Mouse (Mus musculus): Measurements from ENCODE around the gene Tinag. TPM values are rescaled to one million over a fixed set of nuclear protein-coding genes. Genes with fewer than 3 reads are reported as not detected.
"Not testable (repeated sequence)": the region's sequence is repeated elsewhere in the genome, so short reads cannot be mapped to it uniquely, and the experiment has no call there.

Tinag gene
- 0.24 and 0.25 TPM in 2 replicates for polyA plus RNA-seq (2014; fragmentation: Nextera tagmentation; extraction: Ambion mirVana)

DNA sequence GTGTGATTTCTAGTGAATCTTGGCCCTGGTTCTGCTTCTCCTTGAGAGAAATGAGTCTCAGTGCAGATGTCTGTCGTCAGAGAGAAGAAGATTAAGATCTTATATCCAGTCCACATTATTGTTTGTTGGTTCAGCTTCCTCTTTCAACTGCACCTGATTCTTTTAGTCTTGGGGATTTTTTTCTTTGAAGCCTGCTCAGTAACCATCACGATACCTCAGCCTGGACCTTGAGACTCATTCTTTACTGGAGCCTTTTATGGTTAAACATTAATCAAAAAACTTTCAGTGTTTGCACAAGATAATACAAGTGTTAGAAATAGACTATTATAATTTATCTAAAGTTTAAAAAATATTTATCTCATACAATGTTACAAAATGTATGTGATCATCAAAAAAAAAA, at the start of gene Tinag:
Tinag (minus strand) TSS at position 210 of the 400 bp plus-strand sequence.
- 60% methylated on average over 2 of the region's 2 CpGs for WGBS
- no peak within 1 kb of the TSS for H3K9ac ChIP-seq (ENCODE audit: low read depth, low read length)

DNA sequence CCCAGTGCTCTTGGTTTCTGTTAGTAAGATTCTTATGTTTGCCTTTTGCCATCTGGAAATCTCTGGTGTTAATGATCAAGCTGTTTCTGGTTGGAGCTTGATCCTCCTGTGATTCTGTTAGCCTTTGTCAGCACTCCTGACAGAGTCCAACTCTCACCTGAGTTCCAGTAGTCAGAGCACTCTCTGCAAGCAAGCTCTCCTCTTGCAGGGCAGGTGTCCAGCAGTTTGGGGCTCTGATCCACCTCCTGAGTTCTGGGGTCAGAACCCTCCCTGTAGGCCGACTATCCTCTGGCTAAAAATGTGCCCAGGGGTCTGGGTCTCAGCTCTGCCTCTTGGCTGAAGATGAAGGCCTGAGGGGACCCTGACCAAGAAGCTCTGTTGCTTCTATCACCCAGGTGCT, 37.6 kb upstream of the Tinag start:
- H3K4me1 ChIP-seq (ENCODE audit: control insufficient read depth, insufficient read depth, low read length) = not testable (repeated sequence)
- WGBS = 73% methylated on average over 1 of the region's 1 CpGs

More for the DNA sequence above, at the start of gene Tinag:
- Histone ChIP-seq H3K36me3 (ENCODE audit: control insufficient read depth, insufficient read depth, low read length) (no peaks in the 10 kb centered on the region), H3K4me1 (ENCODE audit: control insufficient read depth, insufficient read depth, low read length) (no peaks in the 10 kb centered on the region), H3K4me2 (ENCODE audit: low read depth, low read length) (no peak within 1 kb of the TSS), H3K27ac (replicated peaks; ENCODE audit: low read depth, low read length) (no peak within 1 kb of the TSS), H3K9me3 (ENCODE audit: control insufficient read depth, low read length) (no peaks in the 10 kb centered on the region), H3K4me3 (ENCODE audit: low read depth, low read length) (no peak within 1 kb of the TSS), H3K27me3 (replicated peaks; ENCODE audit: control insufficient read depth, insufficient read depth, low read length) (no peaks in the 10 kb centered on the region)
- ATAC-seq (ENCODE audit: low read depth) = no peak
- DNase-seq (ENCODE audit: low spot score) = no peak

DNA sequence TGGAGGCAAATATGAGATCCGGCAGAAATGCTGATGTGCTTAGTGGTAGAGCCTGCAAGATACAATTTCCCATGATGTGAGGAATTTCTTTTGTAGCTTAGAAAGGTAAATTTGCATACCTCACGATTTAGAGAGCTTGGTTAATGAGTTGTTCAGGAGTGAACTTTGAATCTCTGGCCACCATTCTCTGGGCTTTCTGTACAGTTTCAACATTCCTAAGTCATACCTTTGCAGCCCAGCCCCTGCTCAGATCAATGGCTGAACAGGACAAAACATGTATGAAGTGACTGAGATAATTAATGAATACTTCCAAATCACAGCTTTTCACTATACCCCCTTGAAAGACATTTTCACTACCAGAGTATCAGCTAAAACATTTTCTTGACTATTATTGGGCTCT, 26.1 kb upstream of the Tinag start:
- 74% methylated on average over 2 of the region's 2 CpGs for WGBS
- Histone ChIP-seq H3K4me3 (ENCODE audit: low read depth, low read length) (no peak overlapping the region), H3K9me3 (ENCODE audit: control insufficient read depth, low read length) (no peaks in the 10 kb centered on the region), H3K36me3 (ENCODE audit: control insufficient read depth, insufficient read depth, low read length) (no peaks in the 10 kb centered on the region), H3K4me1 (ENCODE audit: control insufficient read depth, insufficient read depth, low read length) (no peaks in the 10 kb centered on the region), H3K9ac (ENCODE audit: low read depth, low read length) (no peak overlapping the region), H3K4me2 (ENCODE audit: low read depth, low read length) (no peak overlapping the region), H3K27me3 (replicated peaks; ENCODE audit: control insufficient read depth, insufficient read depth, low read length) (no peaks in the 10 kb centered on the region), H3K27ac (replicated peaks; ENCODE audit: low read depth, low read length) (no peak overlapping the region)
- DNase-seq (ENCODE audit: low spot score) (no peak), ATAC-seq (ENCODE audit: low read depth) (no peak)

More for the DNA sequence above, 37.6 kb upstream of the Tinag start:
- H3K9ac ChIP-seq (ENCODE audit: low read depth, low read length); H3K4me3 ChIP-seq (ENCODE audit: low read depth, low read length); H3K36me3 ChIP-seq (ENCODE audit: control insufficient read depth, insufficient read depth, low read length); H3K27ac ChIP-seq (replicated peaks; ENCODE audit: low read depth, low read length); H3K9me3 ChIP-seq (ENCODE audit: control insufficient read depth, low read length); H3K4me2 ChIP-seq (ENCODE audit: low read depth, low read length); DNase-seq (ENCODE audit: low spot score); ATAC-seq (ENCODE audit: low read depth); H3K27me3 ChIP-seq (replicated peaks; ENCODE audit: control insufficient read depth, insufficient read depth, low read length): not testable (repeated sequence)

DNA sequence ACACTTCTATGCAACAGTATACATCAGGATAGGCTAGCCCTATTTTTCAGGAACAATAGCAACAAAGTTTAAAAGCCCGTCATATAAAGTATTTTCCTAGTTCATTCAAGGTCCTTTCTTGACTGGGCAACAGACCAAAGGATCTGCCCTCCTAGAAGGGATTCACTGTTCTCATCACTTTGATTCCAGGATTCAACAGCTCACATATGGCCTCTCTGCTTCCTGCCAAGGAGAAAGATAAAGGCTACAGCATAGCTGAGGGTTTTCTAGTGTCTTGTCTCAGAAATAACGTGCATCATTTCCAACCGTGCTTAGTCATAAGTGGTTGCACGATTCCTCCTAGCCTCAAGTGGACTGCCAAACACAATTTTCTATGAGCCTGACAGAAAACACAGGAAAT, 11.0 kb upstream of the Tinag start:
- Histone ChIP-seq H3K36me3 (ENCODE audit: control insufficient read depth, insufficient read depth, low read length) (no peaks in the 10 kb centered on the region), H3K9ac (ENCODE audit: low read depth, low read length) (no peak overlapping the region), H3K9me3 (ENCODE audit: control insufficient read depth, low read length) (no peaks in the 10 kb centered on the region), H3K4me1 (ENCODE audit: control insufficient read depth, insufficient read depth, low read length) (no peaks in the 10 kb centered on the region), H3K4me3 (ENCODE audit: low read depth, low read length) (no peak overlapping the region), H3K27ac (replicated peaks; ENCODE audit: low read depth, low read length) (no peak overlapping the region), H3K4me2 (ENCODE audit: low read depth, low read length) (no peak overlapping the region), H3K27me3 (replicated peaks; ENCODE audit: control insufficient read depth, insufficient read depth, low read length) (no peaks in the 10 kb centered on the region)
- WGBS = 68% methylated on average over 4 of the region's 4 CpGs
- DNase-seq (ENCODE audit: low spot score) (peak; percentile 9), ATAC-seq (ENCODE audit: low read depth) (no peak)

DNA sequence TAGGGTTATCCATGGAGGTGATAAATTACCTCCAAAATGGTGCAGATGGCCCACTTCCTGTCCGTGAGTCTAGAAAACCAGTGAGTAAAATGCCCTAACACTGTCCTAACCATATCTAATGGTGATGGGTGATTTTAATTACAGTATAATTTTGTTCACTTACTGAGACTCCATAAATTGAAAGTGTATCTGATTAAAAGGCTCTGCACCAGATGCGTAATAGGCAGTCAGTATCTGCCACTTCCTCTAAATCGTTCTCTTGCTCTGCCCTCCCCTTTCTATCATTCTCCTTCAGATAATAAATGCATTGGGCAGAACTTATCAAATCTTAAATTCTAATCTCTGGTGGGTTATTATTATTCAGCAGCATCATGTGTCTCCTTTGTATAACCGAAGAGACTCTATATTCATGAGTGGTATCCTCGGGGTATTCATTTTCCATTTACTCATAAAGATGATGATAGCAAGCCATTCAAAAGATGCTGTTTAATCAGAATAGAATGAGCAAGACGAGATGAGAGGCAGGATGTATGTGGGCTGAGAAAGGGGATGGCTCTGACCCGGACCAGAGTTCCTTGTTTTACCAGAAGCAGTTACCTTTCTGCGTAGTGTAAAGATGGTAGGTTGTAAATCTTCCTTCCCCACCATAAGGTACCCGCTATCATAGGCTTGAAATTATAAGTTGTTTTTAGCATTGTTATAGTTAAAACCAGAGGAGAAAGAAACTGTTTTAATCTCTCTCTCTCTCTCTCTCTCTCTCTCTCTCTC, 9.0 kb upstream of the Tinag start:
- WGBS = 78% methylated on average over 9 of the region's 9 CpGs
- Histone ChIP-seq H3K4me2 (ENCODE audit: low read depth, low read length) (no peak overlapping the region), H3K9ac (ENCODE audit: low read depth, low read length) (no peak overlapping the region), H3K4me3 (ENCODE audit: low read depth, low read length) (no peak overlapping the region), H3K36me3 (ENCODE audit: control insufficient read depth, insufficient read depth, low read length) (no peaks in the 10 kb centered on the region), H3K27ac (replicated peaks; ENCODE audit: low read depth, low read length) (no peak overlapping the region), H3K4me1 (ENCODE audit: control insufficient read depth, insufficient read depth, low read length) (no peaks in the 10 kb centered on the region), H3K9me3 (ENCODE audit: control insufficient read depth, low read length) (no peaks in the 10 kb centered on the region), H3K27me3 (replicated peaks; ENCODE audit: control insufficient read depth, insufficient read depth, low read length) (no peaks in the 10 kb centered on the region)
- no peak for DNase-seq (ENCODE audit: low spot score)
- no peak for ATAC-seq (ENCODE audit: low read depth)

DNA sequence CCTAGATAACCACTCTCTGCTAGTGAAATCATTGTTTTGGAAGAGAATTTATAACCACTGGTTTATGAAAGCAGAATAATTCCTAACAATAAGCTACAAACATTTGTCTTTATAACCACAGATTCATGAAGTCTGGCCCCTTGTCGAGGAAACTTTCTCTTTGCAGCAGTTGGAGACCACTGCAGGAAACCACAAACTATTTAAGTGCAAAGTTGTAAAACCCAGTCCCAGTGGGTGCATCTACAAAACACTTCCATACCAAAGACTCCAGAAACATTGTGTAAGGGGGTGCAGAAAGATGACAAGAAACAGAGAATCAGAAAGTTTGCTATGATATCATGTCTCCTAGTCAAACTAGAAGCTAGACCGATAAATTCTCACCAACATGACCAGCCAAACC, 5.8 kb upstream of the Tinag start:
- H3K4me1 ChIP-seq (ENCODE audit: control insufficient read depth, insufficient read depth, low read length) = no peaks in the 10 kb centered on the region
- DNase-seq (ENCODE audit: low spot score) (no peak), ATAC-seq (ENCODE audit: low read depth) (no peak)
- WGBS = 69% methylated on average over 2 of the region's 2 CpGs
- no peaks in the 10 kb centered on the region for H3K27me3 ChIP-seq (replicated peaks; ENCODE audit: control insufficient read depth, insufficient read depth, low read length)
- no peaks in the 10 kb centered on the region for H3K9me3 ChIP-seq (ENCODE audit: control insufficient read depth, low read length)
- H3K36me3 ChIP-seq (ENCODE audit: control insufficient read depth, insufficient read depth, low read length) = no peaks in the 10 kb centered on the region
- H3K4me3 ChIP-seq (ENCODE audit: low read depth, low read length) = no peak overlapping the region
- no peak overlapping the region for H3K9ac ChIP-seq (ENCODE audit: low read depth, low read length)
- H3K27ac ChIP-seq (replicated peaks; ENCODE audit: low read depth, low read length) = no peak overlapping the region
- no peak overlapping the region for H3K4me2 ChIP-seq (ENCODE audit: low read depth, low read length)

DNA sequence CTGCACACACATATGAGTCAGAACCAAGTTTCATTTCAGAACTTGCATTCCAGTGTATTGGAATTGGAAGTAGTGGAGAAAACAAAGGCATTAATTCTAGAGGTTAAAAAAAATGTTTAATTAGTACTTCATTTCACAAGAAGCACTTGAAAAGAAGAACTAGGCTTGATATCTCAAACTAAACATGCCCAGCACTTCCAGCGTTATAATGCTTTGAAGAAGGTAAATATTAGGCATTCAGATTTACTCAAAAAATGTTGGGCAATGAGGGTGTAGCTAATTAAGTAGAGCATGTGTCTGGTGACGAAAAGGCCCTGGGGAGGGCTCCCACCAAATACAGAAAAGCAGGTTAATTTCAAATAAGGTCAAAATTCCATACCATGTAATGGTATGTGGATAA, 4.1 kb upstream of the Tinag start:
- ATAC-seq (ENCODE audit: low read depth) (no peak), DNase-seq (ENCODE audit: low spot score) (no peak)
- WGBS = 83% methylated on average over 2 of the region's 2 CpGs
- H3K36me3 ChIP-seq (ENCODE audit: control insufficient read depth, insufficient read depth, low read length) = no peaks in the 10 kb centered on the region
- no peaks in the 10 kb centered on the region for H3K4me1 ChIP-seq (ENCODE audit: control insufficient read depth, insufficient read depth, low read length)
- no peak overlapping the region for H3K4me3 ChIP-seq (ENCODE audit: low read depth, low read length)
- no peaks in the 10 kb centered on the region for H3K27me3 ChIP-seq (replicated peaks; ENCODE audit: control insufficient read depth, insufficient read depth, low read length)
- H3K9me3 ChIP-seq (ENCODE audit: control insufficient read depth, low read length) = no peaks in the 10 kb centered on the region
- H3K27ac ChIP-seq (replicated peaks; ENCODE audit: low read depth, low read length) = no peak overlapping the region
- H3K4me2 ChIP-seq (ENCODE audit: low read depth, low read length) = no peak overlapping the region
- H3K9ac ChIP-seq (ENCODE audit: low read depth, low read length) = no peak overlapping the region

DNA sequence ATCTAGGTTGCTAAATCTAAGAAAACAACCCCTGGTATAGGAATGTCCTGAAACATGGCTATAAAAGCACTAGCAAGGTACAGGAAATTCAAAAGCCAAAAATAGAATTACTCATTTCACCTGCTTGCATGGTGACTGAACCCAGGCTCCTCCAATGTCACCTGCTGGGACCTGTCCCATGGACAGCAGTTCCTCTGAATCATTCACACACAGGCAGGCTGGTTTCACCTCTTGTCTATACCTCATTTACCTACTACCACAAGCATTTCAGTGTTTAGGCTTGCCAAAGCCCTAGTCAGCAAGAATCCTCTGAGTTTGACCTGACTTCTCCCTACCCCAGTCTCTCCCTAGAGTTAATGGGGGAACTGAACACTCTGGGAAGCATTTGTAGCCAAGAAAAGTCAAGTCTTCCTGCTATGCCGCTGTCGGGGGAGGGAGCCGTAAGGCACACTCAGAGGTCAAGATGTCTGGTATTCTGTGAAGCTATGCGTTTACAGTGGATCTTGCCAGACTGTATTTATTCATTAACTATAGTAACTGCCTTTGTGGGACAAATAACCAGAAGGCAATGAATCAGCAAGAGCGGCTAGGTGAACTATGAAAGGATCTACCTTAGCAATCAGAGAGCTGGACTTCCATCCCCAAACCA, 597 bp upstream of the Tinag start:
- H3K9me3 ChIP-seq (ENCODE audit: control insufficient read depth, low read length) = no peaks in the 10 kb centered on the region
- no peak overlapping the region for H3K9ac ChIP-seq (ENCODE audit: low read depth, low read length)
- H3K4me1 ChIP-seq (ENCODE audit: control insufficient read depth, insufficient read depth, low read length) = no peaks in the 10 kb centered on the region
- ATAC-seq (ENCODE audit: low read depth) = no peak
- no peaks in the 10 kb centered on the region for H3K27me3 ChIP-seq (replicated peaks; ENCODE audit: control insufficient read depth, insufficient read depth, low read length)
- DNase-seq (ENCODE audit: low spot score) = no peak
- H3K36me3 ChIP-seq (ENCODE audit: control insufficient read depth, insufficient read depth, low read length) = no peaks in the 10 kb centered on the region
- WGBS = 80% methylated on average over 5 of the region's 5 CpGs
- H3K27ac ChIP-seq (replicated peaks; ENCODE audit: low read depth, low read length) = no peak overlapping the region
- H3K4me2 ChIP-seq (ENCODE audit: low read depth, low read length) = no peak overlapping the region
- H3K4me3 ChIP-seq (ENCODE audit: low read depth, low read length) = no peak overlapping the region

DNA sequence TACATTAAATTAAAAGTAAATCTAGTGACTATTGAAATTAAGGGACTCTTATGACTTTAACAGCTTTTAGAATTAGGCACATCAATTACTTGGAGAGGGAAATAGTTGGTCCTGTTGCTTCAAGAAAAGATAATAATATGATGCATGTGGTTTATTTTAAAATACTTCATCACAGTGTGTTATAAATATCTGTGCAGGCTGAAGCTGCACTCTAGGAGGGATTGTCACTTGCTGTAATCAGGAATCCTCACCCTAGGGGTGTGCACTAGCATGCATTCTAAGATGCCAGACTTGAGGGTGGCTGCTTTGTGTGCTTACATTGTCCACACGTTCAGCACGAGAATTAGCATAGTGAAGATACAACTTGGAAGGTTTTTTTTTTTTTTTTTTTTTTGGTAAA, 10.2 kb downstream of the Tinag start:
- H3K27ac ChIP-seq (replicated peaks; ENCODE audit: low read depth, low read length) = no peak overlapping the region
- no peak overlapping the region for H3K4me2 ChIP-seq (ENCODE audit: low read depth, low read length)
- no peaks in the 10 kb centered on the region for H3K36me3 ChIP-seq (ENCODE audit: control insufficient read depth, insufficient read depth, low read length)
- no peak overlapping the region for H3K9ac ChIP-seq (ENCODE audit: low read depth, low read length)
- H3K9me3 ChIP-seq (ENCODE audit: control insufficient read depth, low read length) = no peaks in the 10 kb centered on the region
- DNase-seq (ENCODE audit: low spot score) (peak; percentile 10), ATAC-seq (ENCODE audit: low read depth) (no peak)
- H3K4me1 ChIP-seq (ENCODE audit: control insufficient read depth, insufficient read depth, low read length) = peaks cover 5% of the 10 kb centered on the region; the same call in 1 of the 2 replicates
- 55% methylated on average over 2 of the region's 2 CpGs for WGBS
- H3K27me3 ChIP-seq (replicated peaks; ENCODE audit: control insufficient read depth, insufficient read depth, low read length) = no peaks in the 10 kb centered on the region
- no peak overlapping the region for H3K4me3 ChIP-seq (ENCODE audit: low read depth, low read length)

Data from embryonic facial prominence, embryonic 14.5 days (tissue).